Mouse (Mus musculus) C2C12 (cell line): ENCODE results near the gene Bdp1.

Source experiments
- CEBPB ChIP-seq: IDR thresholded peaks from one replicate; pipeline ENCODE4 v1.6.1; 2011; ENCODE audit warnings: low read depth, mild to moderate bottlenecking, control low read depth, moderate library complexity
- CTCF ChIP-seq: IDR thresholded peaks from one replicate; pipeline ENCODE4 v1.5.1; 2011; ENCODE audit not compliant: control insufficient read depth, insufficient read depth, insufficient read length
- MAX ChIP-seq: IDR thresholded peaks from one replicate; pipeline ENCODE4 v1.6.1; 2011; ENCODE audit warnings: mild to moderate bottlenecking, control low read depth
- USF1 ChIP-seq: IDR thresholded peaks from one replicate; pipeline ENCODE4 v1.6.1; 2011; ENCODE audit warnings: low read depth, mild to moderate bottlenecking, control low read depth, moderate library complexity

DNA sequence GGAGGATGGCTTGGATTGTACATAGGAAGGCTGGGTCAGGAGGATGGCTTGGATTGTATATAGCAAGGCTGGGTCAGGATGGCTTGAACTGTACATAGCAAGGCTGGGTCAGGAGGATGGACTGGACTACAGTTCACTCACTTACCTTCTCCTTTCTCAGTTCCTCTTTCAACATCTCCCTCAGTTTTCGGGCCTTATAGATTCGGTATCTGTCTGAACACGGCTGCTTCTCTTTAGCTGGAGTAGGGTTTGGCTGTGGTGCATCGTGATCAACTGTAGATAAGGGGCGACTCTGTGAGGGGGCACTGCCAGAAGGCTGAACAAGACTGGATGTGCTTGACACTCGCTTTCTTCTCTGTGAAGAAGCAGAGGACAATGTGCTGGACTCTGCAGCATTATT, 5.1 kb downstream of the Bdp1 start:
- TF ChIP-seq CTCF (no peak), MAX (no peak), USF1 (no peak), CEBPB (no peak)
